Mouse (Mus musculus) brain, embryonic 14.5 days (tissue): ENCODE measurements at regions not wholly inside any gene's neighbourhood (a gene's known extent, or its start where the extent isn't known, plus 50 kb on each side); places are given as distances from the start of the nearest gene placed in this dataset.

Source experiments
- CTCF ChIP-seq: fragments of 200-500 bp; IDR thresholded peaks from 2 replicates; pipeline ENCODE4 v1.5.1; 2012; ENCODE audit warnings: inconsistent platforms, mild to moderate bottlenecking, moderate library complexity, borderline replicate concordance; ENCODE audit not compliant: insufficient read depth, insufficient read length; ENCODE audit errors: extremely low read depth
- POLR2A ChIP-seq: fragments of 200-500 bp; IDR thresholded peaks from 2 replicates; pipeline ENCODE4 v1.6.1; 2012; ENCODE audit warnings: mild to moderate bottlenecking, inconsistent platforms, borderline replicate concordance; ENCODE audit not compliant: poor library complexity, insufficient read depth, insufficient read length, severe bottlenecking; ENCODE audit errors: extremely low read depth

GRCm38 (mm10) chr12:15388574-15388973 lies 428.1 kb downstream of the Trib2 start:
- TF ChIP-seq POLR2A (no peak), CTCF (no peak)
